Mouse (Mus musculus) CH12.LX (cell line): Measurements from ENCODE around the gene Pcp4l1. TPM values are rescaled to one million over a fixed set of nuclear protein-coding genes. Genes with fewer than 3 reads are reported as not detected.
A peak's percentile ranks its signal among the peaks of the same experiment; 100 is the strongest.

Experiments used
- DNase-seq: peaks from one replicate; pipeline ENCODE4 v3.0.0-alpha.2; 2013; ENCODE audit errors: extremely low read depth
- H3K27ac ChIP-seq: 2 replicates; pipeline ENCODE4 v1.5.1; 2012; ENCODE audit warnings: low read depth, mild to moderate bottlenecking, control low read depth, moderate library complexity; ENCODE audit not compliant: insufficient read depth
- H3K27me3 ChIP-seq: replicated peaks from 2 replicates; pipeline ENCODE3; 2012; ENCODE audit warnings: inconsistent platforms
- H3K36me3 ChIP-seq, 2 experiments: replicated peaks in 1 of 2; 2 replicates each; pipeline versions ENCODE3 to v1.6.1; 2012; ENCODE audit warnings: inconsistent platforms in 1 of 2, low read length in 1 of 2, mild to moderate bottlenecking in 1 of 2, mixed read lengths in 1 of 2, moderate library complexity in 1 of 2; ENCODE audit not compliant: control insufficient read depth in 1 of 2, insufficient read depth in 1 of 2
- H3K4me1 ChIP-seq, 2 experiments: 2 replicates each; pipeline ENCODE4 v1.6.1; 2012; ENCODE audit warnings: inconsistent platforms in 1 of 2, moderate library complexity in 1 of 2; ENCODE audit not compliant: insufficient read depth in 2 of 2, control insufficient read depth in 1 of 2
- H3K4me2 ChIP-seq: 2 replicates; pipeline ENCODE4 v1.6.1; 2012; ENCODE audit warnings: low read depth, mild to moderate bottlenecking, control low read depth; ENCODE audit not compliant: poor library complexity, insufficient read depth, severe bottlenecking
- H3K4me3 ChIP-seq, 3 experiments: fragments of 150-350 bp in 1 of 3; sonication (generic) in 1 of 3; replicated peaks in 1 of 3; 2 replicates each; pipeline versions ENCODE3 to v1.5.1; 2011 to 2012; ENCODE audit warnings: low read depth in 2 of 3, low read length in 2 of 3, mild to moderate bottlenecking in 2 of 3, moderate library complexity in 2 of 3, control low read depth in 1 of 3, improper control_type of control experiment in 1 of 3, inconsistent platforms in 1 of 3, mixed read lengths in 1 of 3; ENCODE audit not compliant: poor library complexity in 1 of 3
- H3K79me2 ChIP-seq: replicated peaks from 2 replicates; pipeline ENCODE4 v1.6.1; 2012; ENCODE audit warnings: mild to moderate bottlenecking, moderate library complexity; ENCODE audit not compliant: control insufficient read depth, poor library complexity, insufficient read depth, severe bottlenecking; ENCODE audit errors: extremely low read depth
- H3K9ac ChIP-seq: 2 replicates; pipeline ENCODE4 v1.6.1; 2012; ENCODE audit warnings: low read depth, mild to moderate bottlenecking, control low read depth, moderate library complexity; ENCODE audit not compliant: insufficient read depth
- H3K9me3 ChIP-seq: replicated peaks from 2 replicates; pipeline ENCODE3; 2012; ENCODE audit warnings: low read length, inconsistent platforms, mixed read lengths
- BHLHE40 ChIP-seq: IDR thresholded peaks from 2 replicates; pipeline ENCODE4 v1.6.1; 2011; ENCODE audit warnings: mild to moderate bottlenecking, low read depth, low read length, improper control_type of control experiment
- CHD1 ChIP-seq: IDR thresholded peaks from 2 replicates; pipeline ENCODE4 v1.6.1; 2012; ENCODE audit warnings: low read depth, low read length, improper control_type of control experiment, inconsistent platforms
- CHD2 ChIP-seq: IDR thresholded peaks from 2 replicates; pipeline ENCODE4 v1.6.1; 2011; ENCODE audit warnings: low read length, improper control_type of control experiment
- CTCF ChIP-seq, 2 experiments: IDR thresholded peaks in 1 of 2; conservative IDR thresholded peaks in 1 of 2; 2 replicates each; pipeline ENCODE4 v1.5.1; 2011 to 2012; ENCODE audit warnings: low read depth in 2 of 2, low read length in 2 of 2, improper control_type of control experiment in 1 of 2, inconsistent platforms in 1 of 2, mild to moderate bottlenecking in 1 of 2, moderate library complexity in 1 of 2
- ELF1 ChIP-seq: IDR thresholded peaks from 2 replicates; pipeline ENCODE4 v1.6.1; 2014; ENCODE audit warnings: low read depth, mild to moderate bottlenecking, inconsistent platforms, low read length, improper control_type of control experiment
- HCFC1 ChIP-seq: IDR thresholded peaks from 2 replicates; pipeline ENCODE4 v1.6.1; 2012; ENCODE audit warnings: low read depth, mild to moderate bottlenecking, inconsistent platforms, low read length, improper control_type of control experiment
- IRF4 ChIP-seq: IDR thresholded peaks from 2 replicates; pipeline ENCODE4 v1.6.1; 2014; ENCODE audit warnings: low read depth, mild to moderate bottlenecking, inconsistent platforms, low read length, improper control_type of control experiment
- JUN ChIP-seq: IDR thresholded peaks from 2 replicates; pipeline ENCODE4 v1.6.1; 2011; ENCODE audit warnings: low read depth, mild to moderate bottlenecking, low read length, improper control_type of control experiment, moderate library complexity; ENCODE audit not compliant: insufficient read depth
- KAT2A ChIP-seq: IDR thresholded peaks from 2 replicates; pipeline ENCODE4 v1.6.1; 2012; ENCODE audit warnings: low read length, improper control_type of control experiment, inconsistent platforms; ENCODE audit not compliant: insufficient replicate concordance
- MAFK ChIP-seq: IDR thresholded peaks from 2 replicates; pipeline ENCODE4 v1.6.1; 2011; ENCODE audit warnings: low read length, improper control_type of control experiment; ENCODE audit not compliant: insufficient replicate concordance
- MAX ChIP-seq: IDR thresholded peaks from 2 replicates; pipeline ENCODE4 v1.6.1; 2011; ENCODE audit warnings: low read length, improper control_type of control experiment
- MAZ ChIP-seq: IDR thresholded peaks from 2 replicates; pipeline ENCODE4 v1.6.1; 2012; ENCODE audit warnings: low read depth, mild to moderate bottlenecking, inconsistent platforms, low read length, improper control_type of control experiment, moderate library complexity
- MXI1 ChIP-seq: IDR thresholded peaks from 2 replicates; pipeline ENCODE4 v1.6.1; 2011; ENCODE audit warnings: mild to moderate bottlenecking, low read depth, low read length, improper control_type of control experiment
- MYC ChIP-seq: IDR thresholded peaks from 2 replicates; pipeline ENCODE4 v1.6.1; 2011; ENCODE audit warnings: low read depth, mild to moderate bottlenecking, improper control_type of control experiment, low read length
- NELFE ChIP-seq: IDR thresholded peaks from 2 replicates; pipeline ENCODE4 v1.6.1; 2011; ENCODE audit warnings: low read depth, low read length, improper control_type of control experiment
- RAD21 ChIP-seq: IDR thresholded peaks from 2 replicates; pipeline ENCODE4 v1.6.1; 2011; ENCODE audit warnings: low read depth, mild to moderate bottlenecking, low read length, improper control_type of control experiment, moderate library complexity
- RCOR1 ChIP-seq: conservative IDR thresholded peaks from 2 replicates; pipeline ENCODE4 v1.6.1; 2012; ENCODE audit warnings: low read depth, mild to moderate bottlenecking, inconsistent platforms, low read length, improper control_type of control experiment
- SIN3A ChIP-seq: IDR thresholded peaks from 2 replicates; pipeline ENCODE4 v1.6.1; 2012; ENCODE audit warnings: low read length, improper control_type of control experiment, inconsistent platforms
- SMC3 ChIP-seq: IDR thresholded peaks from 2 replicates; pipeline ENCODE4 v1.6.1; 2011; ENCODE audit warnings: low read depth, low read length, improper control_type of control experiment
- TBP ChIP-seq: conservative IDR thresholded peaks from 2 replicates; pipeline ENCODE4 v1.6.1; 2011; ENCODE audit warnings: low read depth, low read length, improper control_type of control experiment
- UBTF ChIP-seq: IDR thresholded peaks from 2 replicates; pipeline ENCODE4 v1.6.1; 2012; ENCODE audit warnings: low read depth, mild to moderate bottlenecking, inconsistent platforms, low read length, improper control_type of control experiment, moderate library complexity
- USF1 ChIP-seq: IDR thresholded peaks from 2 replicates; pipeline ENCODE4 v1.6.1; 2014; ENCODE audit warnings: low read depth, mild to moderate bottlenecking, inconsistent platforms, low read length, improper control_type of control experiment
- USF2 ChIP-seq: conservative IDR thresholded peaks from 2 replicates; pipeline ENCODE4 v1.6.1; 2011; ENCODE audit warnings: low read depth, low read length, improper control_type of control experiment
- ZKSCAN1 ChIP-seq: IDR thresholded peaks from 2 replicates; pipeline ENCODE4 v1.6.1; 2012; ENCODE audit warnings: low read depth, inconsistent platforms, low read length, improper control_type of control experiment, borderline replicate concordance
- dilution Hi-C: fragments of 300-500 bp; cut with MboI; formaldehyde crosslinking; loops from 2 replicates; pipeline ENCODE4 v1.14.3; 2020; ENCODE audit warnings: low sequenced_read_pairs; ENCODE audit not compliant: extremely low pct_unique_long_range_greater_than_20kb, extremely low pct_ligation_motif_present
- in situ Hi-C: fragments of 300-500 bp; cut with MboI; formaldehyde crosslinking; loops from 3 replicates; pipeline ENCODE4 v1.14.3; 2019; ENCODE audit warnings: low sequenced_read_pairs, low pct_ligation_motif_present, low pct_unique_long_range_greater_than_20kb, mixed read lengths
- polyA plus RNA-seq: library from polyadenylated mRNA; unstranded; fragments of >175 nt; gene quantifications from 2 replicates; pipeline ENCODE4 v1.2.1, GENCODE M21; 2012; ENCODE audit warnings: low read depth; ENCODE audit not compliant: insufficient read length
- total RNA-seq, 2 experiments: library from RNA; depleted of rRNA; stranded (reverse); fragments of 300-350 nt in 1 of 2; fragments of >200 nt in 1 of 2; gene quantifications; 2 replicates each; pipeline ENCODE4 v1.2.3; 2012 to 2014

The Pcp4l1 gene
- total and polyA plus RNA-seq, 3 experiments: not detected

- peaks cover 0 to 5% of the 10 kb centered on the region in 2 experiments; a peak in 2 of 4 replicates for H3K4me1 ChIP-seq
- peaks cover 19% of the 10 kb centered on the region for H3K27me3 ChIP-seq
- no peak for DNase-seq
- no peaks in the 10 kb centered on the region for H3K79me2 ChIP-seq
- TF ChIP-seq CHD2 (no peak), MAX (no peak), MAFK (no peak), MXI1 (no peak), CTCF (conservative IDR thresholded peaks at IDR 0.05 in 1 of 2, IDR thresholded peaks at IDR 0.05 in 1 of 2; ENCODE audit: low read depth in 2 of 2, low read length in 2 of 2) (no peak), SMC3 (no peak)
- TF ChIP-seq, all 38 proteins: peak for 0
- Histone ChIP-seq H3K9ac (no peak overlapping the region), H3K9me3 (no peaks in the 10 kb centered on the region), H3K4me2 (no peak overlapping the region), H3K4me3 (no peak overlapping the region), H3K36me3 (no peaks in the 10 kb centered on the region), H3K27ac (no peak overlapping the region)
- in situ Hi-C loops (no loop called here), dilution Hi-C loops (no loop called here)
These were observed 36.5 kb downstream of the Pcp4l1 start for GRCm38 (mm10) chr1:171159485-171159975.

GRCm38 (mm10) chr1:171157965-171158364 is 38.1 kb downstream of the Pcp4l1 start:
- Histone ChIP-seq H3K27me3 (peaks cover 19% of the 10 kb centered on the region), H3K27ac (no peak overlapping the region), H3K4me1 (peaks cover 0 to 5% of the 10 kb centered on the region in 2 experiments; a peak in 1 of 4 replicates), H3K79me2 (no peaks in the 10 kb centered on the region), H3K9me3 (no peaks in the 10 kb centered on the region), H3K36me3 (no peaks in the 10 kb centered on the region), H3K4me2 (no peak overlapping the region), H3K4me3 (no peak overlapping the region), H3K9ac (no peak overlapping the region)
- dilution Hi-C loops (no loop called here), in situ Hi-C loops (no loop called here)
- DNase-seq: no peak
- TF ChIP-seq ZKSCAN1 (no peak), CHD1 (no peak), IRF4 (no peak), TBP (peak; percentile 94), JUN (no peak), HCFC1 (no peak)

- Histone ChIP-seq H3K36me3 (no peaks in the 10 kb centered on the region), H3K27ac (no peak overlapping the region), H3K79me2 (no peaks in the 10 kb centered on the region), H3K4me3 (no peak overlapping the region), H3K4me2 (no peak overlapping the region), H3K27me3 (peaks cover 19% of the 10 kb centered on the region), H3K9ac (no peak overlapping the region), H3K9me3 (no peaks in the 10 kb centered on the region), H3K4me1 (peaks cover 0 to 5% of the 10 kb centered on the region in 2 experiments; a peak in 1 of 4 replicates)
- dilution Hi-C loops (no loop called here), in situ Hi-C loops (no loop called here)
- TF ChIP-seq MYC: no peak
- TF ChIP-seq TBP: no peak
- TF ChIP-seq CHD2: no peak
- no peak for TF ChIP-seq RCOR1
- TF ChIP-seq BHLHE40: no peak
- TF ChIP-seq NELFE: no peak
- no peak for TF ChIP-seq MAX
- no peak for TF ChIP-seq KAT2A
- TF ChIP-seq HCFC1: no peak
- TF ChIP-seq RAD21: no peak
- no peak for TF ChIP-seq MAFK
- no peak for TF ChIP-seq CHD1
- TF ChIP-seq ELF1: no peak
- no peak for TF ChIP-seq MAZ
- no peak for TF ChIP-seq USF2
- no peak for TF ChIP-seq SMC3
- TF ChIP-seq SIN3A: no peak
- TF ChIP-seq UBTF: no peak
- TF ChIP-seq USF1: no peak
- no peak for DNase-seq
These were observed 39.4 kb downstream of the Pcp4l1 start for GRCm38 (mm10) chr1:171156644-171157043.
